26 mouse cellular contexts compared by ENCODE assay signal in the genomic region with DNA sequence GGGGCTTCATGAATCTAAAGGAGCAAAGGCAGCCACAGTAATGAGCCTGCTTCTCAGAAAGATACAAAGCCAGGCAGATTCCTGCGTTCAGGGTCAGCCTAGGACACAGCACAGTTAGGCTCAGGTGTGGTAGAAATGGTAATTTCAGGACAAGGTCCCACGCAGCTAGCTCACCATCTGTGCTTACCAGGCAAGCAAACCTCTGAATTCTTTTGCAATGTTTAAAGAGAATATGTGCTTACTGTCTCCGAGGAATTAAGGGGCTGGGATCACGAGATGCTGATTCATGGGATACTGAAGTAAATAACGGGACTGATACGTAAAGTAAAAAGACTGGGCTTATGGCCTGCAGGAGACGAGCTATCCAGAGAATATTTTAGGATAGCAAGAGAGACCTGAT.
DNase-seq lines count a peak whose midpoint lies in the region; ATAC-seq and TF ChIP-seq lines count a peak whose summit lies in the region.
"Had no signal": no experiment of that assay in that cellular context is flagged by ENCODE, and none has a peak within 500 bp of the region (broad histone marks: within the 10 kb centered on the region; RNA-seq: fewer than 3 reads in every experiment).

No protein-coding gene starts in this region.

- H3K36me3 ChIP-seq in hindbrain, embryonic 14.5 days (replicated peaks; ENCODE audit: control insufficient read depth, insufficient read depth): no peaks in the 10 kb centered on the region
- no peaks in the 10 kb centered on the region for H3K36me3 ChIP-seq in hindbrain, embryonic 13.5 days
- no peaks in the 10 kb centered on the region for H3K36me3 ChIP-seq in midbrain, embryonic 14.5 days (ENCODE audit: control insufficient read depth, insufficient read depth, low read length)
- no peaks in the 10 kb centered on the region for H3K36me3 ChIP-seq in midbrain, postnatal 0 days (ENCODE audit: insufficient read depth, low read length)
- H3K36me3 ChIP-seq: embryonic facial prominence, embryonic 13.5 days; forebrain, embryonic 10.5 days; forebrain, embryonic 15.5 days; heart, embryonic 13.5 days; neural tube, embryonic 13.5 days had no signal

- no peak overlapping the region for H3K4me2 ChIP-seq in hindbrain, embryonic 14.5 days (replicated peaks)
- no peak overlapping the region for H3K4me2 ChIP-seq in hindbrain, embryonic 13.5 days
- no peak overlapping the region for H3K4me2 ChIP-seq in midbrain, embryonic 14.5 days (ENCODE audit: low read length)
- no peak overlapping the region for H3K4me2 ChIP-seq in midbrain, postnatal 0 days (ENCODE audit: low read depth, low read length, poor library complexity, severe bottlenecking)
- H3K4me2 ChIP-seq: embryonic facial prominence, embryonic 13.5 days; forebrain, embryonic 15.5 days; heart, embryonic 13.5 days; neural tube, embryonic 13.5 days had no signal

- no peak overlapping the region for H3K27ac ChIP-seq in hindbrain, embryonic 14.5 days
- no peak overlapping the region for H3K27ac ChIP-seq in hindbrain, embryonic 13.5 days
- H3K27ac ChIP-seq in midbrain, embryonic 14.5 days (replicated peaks; ENCODE audit: low read depth, low read length): 0 out of 2 replicates have a peak overlapping the region, but pooled peaks have one; percentile 5
- no peak overlapping the region for H3K27ac ChIP-seq in midbrain, postnatal 0 days (ENCODE audit: low read depth, low read length)
- H3K27ac ChIP-seq: embryonic facial prominence, embryonic 13.5 days; forebrain, embryonic 10.5 days; forebrain, embryonic 15.5 days; heart, embryonic 13.5 days; liver, embryonic 14.5 days; macrophage; neural tube, embryonic 13.5 days had no signal

- DNase-seq in cerebellum, adult 11 months: no peak
- DNase-seq in hindbrain, embryonic 14.5 days (ENCODE audit: low spot score): no peak
- no peak for DNase-seq in midbrain, embryonic 14.5 days
- no peak for DNase-seq in midbrain, postnatal 0 days (ENCODE audit: low spot score)
- DNase-seq in cerebellum, postnatal 25 days: peak; percentile 25 to 27
- DNase-seq in right cerebral cortex, postnatal 36 days (ENCODE audit: low spot score in 2 of 2): no peak
- DNase-seq: adrenal gland, adult 2 months; adrenal gland, postnatal 36 days; heart, postnatal 10 days; kidney, adult 8-10 months; kidney, postnatal 10 days; liver; lung, adult 2 months; lung, postnatal 10 days had no signal

- H3K9ac ChIP-seq in hindbrain, embryonic 14.5 days: no peak overlapping the region
- no peak overlapping the region for H3K9ac ChIP-seq in hindbrain, embryonic 13.5 days
- H3K9ac ChIP-seq in midbrain, embryonic 14.5 days (replicated peaks; ENCODE audit: low read length): no peak overlapping the region
- H3K9ac ChIP-seq in midbrain, postnatal 0 days (replicated peaks; ENCODE audit: low read length, poor library complexity, severe bottlenecking): no peak overlapping the region
- H3K9ac ChIP-seq: embryonic facial prominence, embryonic 13.5 days; forebrain, embryonic 15.5 days; heart, embryonic 13.5 days; liver, embryonic 14.5 days; neural tube, embryonic 13.5 days had no signal

- H3K9me3 ChIP-seq in hindbrain, embryonic 14.5 days (ENCODE audit: control insufficient read depth, low read length): no peaks in the 10 kb centered on the region
- H3K9me3 ChIP-seq in hindbrain, embryonic 13.5 days: no peaks in the 10 kb centered on the region
- no peaks in the 10 kb centered on the region for H3K9me3 ChIP-seq in midbrain, embryonic 14.5 days (ENCODE audit: control insufficient read depth, low read length)
- no peaks in the 10 kb centered on the region for H3K9me3 ChIP-seq in midbrain, postnatal 0 days (ENCODE audit: low read length)
- H3K9me3 ChIP-seq: embryonic facial prominence, embryonic 13.5 days; forebrain, embryonic 10.5 days; forebrain, embryonic 15.5 days; heart, embryonic 13.5 days; neural tube, embryonic 13.5 days had no signal

- WGBS in hindbrain, embryonic 14.5 days: 60% methylated on average over 7 of the region's 7 CpGs
- WGBS in hindbrain, embryonic 13.5 days: 70% methylated on average over 7 of the region's 7 CpGs
- WGBS in midbrain, embryonic 14.5 days: 66% methylated on average over 7 of the region's 7 CpGs
- 64% methylated on average over 7 of the region's 7 CpGs for WGBS in midbrain, postnatal 0 days

- no peaks in the 10 kb centered on the region for H3K4me1 ChIP-seq in hindbrain, embryonic 14.5 days (replicated peaks; ENCODE audit: control insufficient read depth, insufficient read depth, low read length)
- H3K4me1 ChIP-seq in hindbrain, embryonic 13.5 days (replicated peaks): 0 out of 2 replicates have a peak, but pooled peaks cover 7% of the 10 kb centered on the region
- 0 out of 2 replicates have a peak, but pooled peaks cover 4% of the 10 kb centered on the region for H3K4me1 ChIP-seq in midbrain, embryonic 14.5 days (ENCODE audit: control insufficient read depth, insufficient read depth, low read length)
- H3K4me1 ChIP-seq in midbrain, postnatal 0 days (ENCODE audit: insufficient read depth, low read length): no peaks in the 10 kb centered on the region
- H3K4me1 ChIP-seq: embryonic facial prominence, embryonic 13.5 days; forebrain, embryonic 10.5 days; forebrain, embryonic 15.5 days; heart, embryonic 13.5 days; neural tube, embryonic 13.5 days had no signal

- ATAC-seq in cerebellum, adult (ENCODE audit: insufficient number of reproducible peaks, low FRiP score, low TSS enrichment): peak; percentile 52
- 0 out of 2 replicates have a peak, but pooled peaks have one; percentile 39 for ATAC-seq in hindbrain, embryonic 14.5 days (ENCODE audit: low FRiP score)
- ATAC-seq in hindbrain, embryonic 13.5 days (ENCODE audit: low FRiP score): no peak
- no peak for ATAC-seq in midbrain, embryonic 14.5 days (ENCODE audit: low FRiP score, low TSS enrichment)
- ATAC-seq in midbrain, postnatal 0 days (ENCODE audit: low FRiP score): no peak
- ATAC-seq: activated CD4-positive, CD25-positive, alpha-beta regulatory T cell, adult 4 months; forebrain, embryonic 15.5 days; intestine, embryonic 16.5 days had no signal

- H3K27me3 ChIP-seq in hindbrain, embryonic 14.5 days (ENCODE audit: control insufficient read depth, insufficient read depth, low read length): no peaks in the 10 kb centered on the region
- H3K27me3 ChIP-seq in hindbrain, embryonic 13.5 days: no peaks in the 10 kb centered on the region
- no peaks in the 10 kb centered on the region for H3K27me3 ChIP-seq in midbrain, embryonic 14.5 days (ENCODE audit: control insufficient read depth, insufficient read depth, low read length)
- no peaks in the 10 kb centered on the region for H3K27me3 ChIP-seq in midbrain, postnatal 0 days (ENCODE audit: insufficient read depth, low read length)
- H3K27me3 ChIP-seq: CH12.LX; embryonic facial prominence, embryonic 13.5 days; forebrain, embryonic 15.5 days; heart, embryonic 13.5 days; neural tube, embryonic 13.5 days had no signal

- TF ChIP-seq CTCF in midbrain, postnatal 0 days (IDR thresholded peaks at IDR 0.05): no peak

- no peak overlapping the region for H3K4me3 ChIP-seq in hindbrain, embryonic 14.5 days (replicated peaks; ENCODE audit: low read length)
- no peak overlapping the region for H3K4me3 ChIP-seq in hindbrain, embryonic 13.5 days
- H3K4me3 ChIP-seq in midbrain, embryonic 14.5 days (replicated peaks; ENCODE audit: low read depth, low read length): no peak overlapping the region
- no peak overlapping the region for H3K4me3 ChIP-seq in midbrain, postnatal 0 days (ENCODE audit: low read depth, low read length)
- H3K4me3 ChIP-seq: embryonic facial prominence, embryonic 13.5 days; forebrain, embryonic 10.5 days; forebrain, embryonic 15.5 days; heart, embryonic 13.5 days; neural tube, embryonic 13.5 days had no signal

Comparison
In these comparisons a context has a peak if more than half of its experiments do, and no peak if none do; other contexts are left out.
1. ATAC-seq: peak in cerebellum, adult (single experiment) and hindbrain, embryonic 14.5 days (single experiment); none in hindbrain, embryonic 13.5 days (single experiment), midbrain, embryonic 14.5 days (single experiment) and midbrain, postnatal 0 days (single experiment).
2. DNase-seq: peak in cerebellum, postnatal 25 days (2 of 2); none in cerebellum, adult 11 months (single experiment), hindbrain, embryonic 14.5 days (single experiment), midbrain, embryonic 14.5 days (single experiment), midbrain, postnatal 0 days (single experiment) and right cerebral cortex, postnatal 36 days (0 of 2).